Mouse (Mus musculus): ENCODE measurements around the gene Snrpb2.

DNA sequence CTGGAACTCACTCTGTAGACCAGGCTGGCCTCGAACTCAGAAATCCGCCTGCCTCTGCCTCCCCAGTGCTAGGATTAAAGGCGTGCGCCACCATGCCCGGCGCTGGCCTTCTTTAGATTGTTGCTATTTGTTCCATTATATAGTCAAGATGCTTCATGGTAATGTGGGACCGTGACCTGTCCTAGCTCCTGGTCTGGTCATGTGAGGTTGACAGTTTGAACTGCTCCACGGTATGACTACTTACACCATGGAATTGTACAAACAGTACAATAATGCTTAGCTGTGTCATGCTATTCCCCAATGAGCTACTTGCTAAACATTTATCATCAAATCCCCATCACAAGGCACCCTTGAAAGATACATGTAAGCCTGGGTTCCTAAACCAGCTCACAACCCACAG is 44.8 kb upstream of the Snrpb2 start:
- TF ChIP-seq POLR2AphosphoS5 (IDR thresholded peaks at IDR 0.05; ENCODE audit: insufficient replicate concordance, low read depth, low read length) (no peak), CTCF (IDR thresholded peaks at IDR 0.05; ENCODE audit: low read depth, low read length) (no peak)

All from G1E (cell line).